Mouse (Mus musculus) lung, postnatal 4 days (tissue): ENCODE results near the gene Mmp2.
"Not testable (repeated sequence)": the region's sequence is repeated elsewhere in the genome, so short reads cannot be mapped to it uniquely, and the experiment has no call there.

Source experiments
- DNase-seq, 2 experiments: peaks; one replicate each; pipeline ENCODE4 v3.0.0; 2021

The Mmp2 gene

DNA sequence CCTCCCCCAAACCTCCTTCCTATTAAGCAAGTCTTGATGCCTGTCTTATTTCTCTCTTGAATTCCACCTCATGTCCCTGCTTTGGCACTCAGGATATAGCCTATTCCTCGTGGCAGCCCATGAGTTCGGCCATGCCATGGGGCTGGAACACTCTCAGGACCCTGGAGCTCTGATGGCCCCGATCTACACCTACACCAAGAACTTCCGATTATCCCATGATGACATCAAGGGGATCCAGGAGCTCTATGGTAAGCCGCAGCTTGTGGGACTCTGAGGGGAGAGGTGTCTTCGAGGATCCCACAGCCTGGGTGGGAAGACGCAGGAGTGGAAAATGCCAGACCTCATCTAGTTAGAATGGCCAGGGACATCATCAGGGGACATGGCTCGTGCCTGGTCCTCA lies 12.1 kb downstream of the Mmp2 start:
- peak in 1 of 2 experiments; percentile 2 for DNase-seq

DNA sequence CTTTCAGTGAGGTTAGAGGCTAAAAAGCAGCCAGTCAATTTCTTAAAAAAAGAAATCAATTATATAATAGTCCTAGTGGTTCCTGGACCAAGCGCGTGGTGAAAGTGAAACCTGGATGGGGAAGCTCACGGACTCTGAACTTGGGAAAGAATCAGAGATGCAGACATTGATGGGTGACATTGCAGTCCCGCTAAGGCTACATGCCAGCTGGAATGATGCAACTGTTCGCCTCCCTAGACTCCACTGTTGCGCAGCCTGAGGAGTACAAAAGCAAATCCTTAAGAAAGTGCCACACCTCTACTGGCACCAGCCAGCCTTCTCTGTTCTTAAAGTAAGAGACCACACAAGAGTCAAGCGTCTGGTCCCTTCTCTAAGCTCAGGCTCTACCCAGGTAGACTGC lies 12.8 kb downstream of the Mmp2 start:
- DNase-seq: peak; percentile 46 to 52

DNA sequence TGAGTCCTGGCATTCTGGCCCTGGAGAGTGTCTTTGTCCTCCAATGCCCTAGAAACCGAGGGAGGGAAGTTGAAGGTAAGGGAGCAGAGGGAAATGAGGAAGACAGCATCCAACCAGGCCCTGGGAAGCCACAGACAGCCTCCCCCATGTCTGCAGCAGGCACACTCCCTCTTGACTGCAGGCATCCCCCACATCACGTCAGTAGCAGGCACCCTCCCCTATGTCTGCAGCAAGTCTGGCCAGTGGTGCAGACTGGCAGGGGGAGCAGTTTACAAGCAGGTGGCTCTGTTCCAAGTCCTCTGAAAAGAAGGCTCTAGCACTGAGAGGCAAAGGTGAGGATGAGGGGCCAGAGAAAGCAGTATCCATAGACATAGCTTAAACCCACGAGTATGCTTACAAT lies 19.6 kb downstream of the Mmp2 start:
- DNase-seq: peak; percentile 43 to 68

DNA sequence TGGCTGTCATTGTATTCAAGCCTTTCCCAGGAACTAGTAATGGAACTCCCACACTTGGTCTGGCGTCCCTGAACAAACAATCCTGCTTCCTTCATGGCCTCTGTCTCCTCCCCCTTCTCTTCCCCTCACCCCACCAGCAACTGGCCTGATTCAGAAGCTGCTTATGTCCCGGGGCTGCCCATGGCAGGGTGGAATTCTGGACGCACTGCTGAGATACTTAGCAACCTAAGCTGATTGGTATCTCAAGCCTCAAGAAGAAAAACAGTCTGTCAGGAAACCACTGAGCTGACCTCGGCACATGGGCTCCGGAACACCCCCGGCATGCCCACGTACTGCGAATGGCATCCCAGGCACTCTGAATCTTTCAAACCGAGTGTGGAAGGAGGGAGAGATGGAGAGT lies 20.2 kb downstream of the Mmp2 start:
- peak; percentile 48 to 79 for DNase-seq

DNA sequence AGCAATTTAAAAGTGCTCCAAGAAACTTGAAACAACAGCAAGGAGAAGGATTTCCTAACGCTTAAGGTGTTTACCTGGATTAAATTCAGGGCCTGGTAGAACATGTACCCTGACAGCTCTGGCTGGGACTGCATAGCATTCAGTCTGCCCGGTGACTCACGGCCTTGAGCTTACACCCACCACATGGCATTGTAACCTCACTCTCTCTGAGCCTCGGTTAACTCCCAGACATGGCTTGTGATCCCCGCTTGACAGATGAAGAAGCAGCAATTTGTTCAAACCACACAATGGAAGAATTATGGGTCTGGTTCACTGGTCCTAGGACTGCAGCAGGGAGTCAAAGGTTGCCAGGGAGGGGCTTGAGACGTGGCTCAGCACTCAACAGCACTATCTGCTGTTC lies 22.2 kb downstream of the Mmp2 start:
- DNase-seq: no peak

DNA sequence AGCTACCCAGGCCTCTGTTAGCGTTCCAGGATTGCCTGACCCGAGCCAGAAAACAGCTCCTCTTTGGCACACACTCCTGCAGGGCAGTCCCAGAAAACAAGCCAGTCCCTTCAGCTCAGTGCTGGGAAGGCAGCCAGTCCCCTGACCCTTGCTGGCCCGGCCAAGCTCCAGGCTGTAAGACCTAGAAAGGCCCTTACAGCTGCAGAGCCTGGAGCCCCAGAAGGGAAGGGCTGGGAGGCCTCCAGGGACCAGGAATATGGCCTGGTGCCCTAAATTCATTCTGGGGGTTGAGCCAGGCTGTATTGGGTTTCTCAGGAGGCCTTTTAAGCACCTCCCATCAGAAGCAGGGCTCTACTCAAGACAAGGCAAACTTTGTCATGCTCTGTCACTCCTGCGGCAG lies 23.1 kb downstream of the Mmp2 start:
- DNase-seq: peak; percentile 82 to 94

DNA sequence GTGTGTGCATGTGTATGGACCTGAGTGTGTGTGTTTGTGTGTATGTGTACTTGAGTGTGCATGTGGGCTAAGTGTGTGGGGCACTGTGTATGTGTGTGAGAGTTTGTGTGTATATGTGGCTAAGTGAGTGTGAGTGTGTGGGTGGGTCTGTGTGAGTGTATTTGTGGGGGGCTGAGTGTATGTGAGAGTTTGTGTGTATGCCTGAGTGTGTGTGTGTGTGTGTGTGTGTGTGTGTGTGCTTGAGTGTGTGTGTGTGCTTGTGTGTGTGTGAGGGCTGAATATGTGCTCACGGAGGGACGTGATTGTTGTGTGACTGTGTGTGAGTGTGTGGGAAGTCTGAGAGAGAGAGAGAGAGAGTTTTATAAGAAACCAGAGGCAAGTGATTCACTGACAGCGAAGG lies 24.3 kb downstream of the Mmp2 start:
- DNase-seq: no peak

DNA sequence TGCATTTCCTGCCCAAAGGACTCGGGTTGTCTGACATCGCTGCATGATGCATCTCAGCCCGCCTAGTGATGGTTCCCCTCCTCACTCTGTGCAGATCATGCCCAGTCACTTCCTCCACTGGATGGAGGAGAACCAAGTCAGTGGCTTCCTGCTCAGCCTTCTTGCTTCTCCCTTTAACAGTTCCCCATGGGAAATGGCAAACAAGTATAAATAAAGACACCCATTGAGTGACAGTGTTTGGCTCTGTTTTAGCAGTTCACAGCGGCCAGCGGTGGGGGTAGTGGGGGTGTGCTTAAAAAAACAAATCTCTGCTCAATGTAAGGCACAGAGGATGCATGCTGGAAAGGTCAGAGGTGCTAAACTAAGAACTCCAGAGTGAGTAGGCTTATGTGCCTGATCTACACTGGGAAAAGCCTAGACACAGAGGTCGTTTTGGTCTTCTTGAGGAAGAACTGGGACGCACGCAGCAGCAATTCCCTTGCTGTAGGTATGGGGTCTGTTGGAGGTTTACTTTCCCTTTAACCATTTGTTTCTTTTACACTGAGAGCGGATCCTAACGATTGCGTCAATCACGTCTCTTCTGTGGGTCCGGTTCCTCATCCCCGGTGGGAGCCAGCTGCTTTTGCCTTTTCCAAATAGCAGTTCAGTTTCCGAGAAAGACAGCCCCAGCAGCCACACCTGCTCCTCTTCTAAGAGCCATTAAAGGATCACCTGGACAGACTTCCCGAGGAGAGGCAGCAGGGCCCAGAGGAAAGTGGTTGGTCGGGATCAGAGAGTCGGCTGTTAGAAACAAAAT lies 26.3 kb downstream of the Mmp2 start:
- DNase-seq: peak; percentile 45 to 53

DNA sequence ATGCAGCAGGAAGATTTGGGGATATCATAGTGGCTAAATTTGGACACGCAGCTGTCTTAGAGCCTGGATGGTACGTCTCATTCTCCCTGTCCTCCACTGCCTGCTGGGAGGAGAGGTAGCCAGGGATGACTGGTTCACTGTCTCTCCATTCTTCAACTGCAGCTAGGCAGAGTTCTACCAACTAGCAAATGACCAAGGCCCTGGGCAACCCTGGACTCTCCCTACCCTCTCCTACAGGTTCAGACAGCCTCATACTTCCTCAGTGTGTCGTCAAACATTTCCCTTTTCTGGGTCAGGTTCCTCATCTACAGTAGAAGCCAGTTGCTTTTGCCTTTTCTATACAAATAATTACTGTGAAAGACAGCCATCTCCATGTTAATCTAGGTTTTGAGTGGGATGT lies 27.6 kb downstream of the Mmp2 start:
- no peak for DNase-seq

DNA sequence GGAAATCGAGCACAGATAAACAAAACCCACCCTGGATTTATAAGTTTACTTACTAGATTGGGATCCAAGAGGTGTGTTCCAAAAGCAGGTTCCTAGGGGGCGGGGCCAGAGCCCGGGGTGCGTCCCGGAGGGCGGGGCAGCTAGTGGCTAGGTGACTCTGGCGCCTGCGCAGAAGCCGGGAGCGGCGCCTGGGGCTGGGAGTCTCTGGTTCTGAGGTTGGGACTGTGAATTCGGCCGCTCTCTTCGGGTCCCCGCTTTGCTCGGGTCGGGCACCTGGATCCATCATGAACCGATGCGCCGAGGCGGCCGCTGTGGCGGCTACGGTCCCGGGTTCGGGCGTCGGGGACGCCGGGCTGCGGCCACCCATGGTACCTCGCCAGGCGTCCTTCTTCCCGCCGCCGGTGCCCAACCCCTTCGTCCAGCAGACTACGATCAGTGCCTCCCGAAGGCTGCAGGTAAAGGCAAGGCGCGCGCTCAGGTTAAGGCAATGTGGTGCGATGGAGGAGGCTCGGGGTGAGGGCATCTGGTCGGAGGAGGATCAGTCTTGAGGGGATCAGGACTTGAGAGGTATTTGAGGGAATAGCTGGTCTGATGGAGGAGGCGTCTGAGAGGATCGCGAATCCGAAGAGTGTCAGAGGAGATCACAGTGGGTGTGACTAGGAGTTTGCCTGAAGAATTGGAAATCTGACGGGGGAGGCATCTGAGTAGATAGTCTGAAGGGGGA lies 28.2 kb downstream of the Mmp2 start, which contains the start of gene Lpcat2:
Gene Lpcat2 (plus strand): TSS at position 169 of the 724 bp plus-strand sequence.
- peak; percentile 83 for DNase-seq

DNA sequence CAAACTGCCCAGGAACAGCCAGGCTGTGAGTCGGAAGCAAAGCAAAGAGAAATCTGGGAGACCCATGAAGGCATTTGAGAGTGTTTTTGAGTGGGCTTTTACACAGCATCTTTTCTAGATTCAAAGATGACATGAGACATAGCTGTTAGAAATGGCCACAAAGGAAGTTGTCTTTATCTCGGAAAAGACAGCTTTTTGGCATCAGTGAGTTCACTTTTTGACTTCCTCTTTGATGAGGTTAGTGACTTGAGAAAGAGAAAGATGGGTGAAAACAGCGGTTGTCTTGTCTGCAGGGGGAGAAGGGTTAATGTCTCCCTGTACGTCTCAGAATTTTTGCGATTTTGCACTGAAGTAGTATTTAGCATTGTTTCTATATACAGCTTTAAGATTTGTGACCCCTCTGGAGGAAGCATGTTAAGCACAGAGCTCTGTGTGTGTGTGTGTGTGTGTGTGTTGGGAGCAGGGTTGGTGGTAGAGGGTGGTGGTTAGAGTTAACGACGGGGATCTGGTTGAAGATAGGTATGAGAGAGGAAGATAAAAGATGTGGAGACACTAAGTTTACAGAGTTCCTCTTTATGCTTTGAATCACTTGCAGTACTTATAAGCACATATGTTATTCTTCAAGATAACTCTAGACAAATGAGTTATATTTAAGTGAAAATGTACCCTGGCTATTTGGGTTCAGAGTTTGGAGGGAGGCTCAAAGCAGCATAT lies 29.3 kb downstream of the Mmp2 start:
- no peak for DNase-seq

DNA sequence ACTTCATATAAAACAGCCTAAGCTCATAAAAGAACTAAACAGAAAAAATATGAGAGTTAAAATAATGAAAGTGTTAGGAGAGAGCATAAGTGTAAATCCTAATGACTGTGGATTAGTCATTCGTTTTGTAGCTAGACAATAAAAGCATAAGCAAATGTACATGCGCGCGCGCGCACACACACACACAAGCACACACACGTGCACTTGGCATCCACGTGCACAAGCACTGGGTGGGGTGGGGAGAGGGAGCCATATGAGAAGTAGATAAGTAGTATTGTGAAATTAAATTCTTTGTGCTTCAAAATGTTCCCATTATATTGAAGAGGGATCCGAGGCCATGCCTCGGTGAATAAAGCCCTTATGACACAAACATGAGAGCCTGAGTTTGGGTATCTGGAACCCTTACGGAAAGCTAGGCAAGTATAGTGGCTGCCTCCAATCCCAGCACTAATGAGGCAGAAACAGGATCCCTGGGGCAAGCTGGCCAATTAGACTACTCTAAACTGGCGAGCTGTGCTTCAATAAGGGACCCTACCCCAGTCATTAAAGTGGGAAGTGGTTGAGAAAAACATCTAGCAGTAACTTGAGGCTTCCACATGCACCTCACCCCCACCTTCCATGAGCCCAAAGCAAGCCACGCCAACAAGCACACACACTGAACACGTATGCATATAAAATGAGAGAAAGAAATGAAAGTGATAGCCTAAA lies 31.5 kb downstream of the Mmp2 start:
- DNase-seq: no peak

DNA sequence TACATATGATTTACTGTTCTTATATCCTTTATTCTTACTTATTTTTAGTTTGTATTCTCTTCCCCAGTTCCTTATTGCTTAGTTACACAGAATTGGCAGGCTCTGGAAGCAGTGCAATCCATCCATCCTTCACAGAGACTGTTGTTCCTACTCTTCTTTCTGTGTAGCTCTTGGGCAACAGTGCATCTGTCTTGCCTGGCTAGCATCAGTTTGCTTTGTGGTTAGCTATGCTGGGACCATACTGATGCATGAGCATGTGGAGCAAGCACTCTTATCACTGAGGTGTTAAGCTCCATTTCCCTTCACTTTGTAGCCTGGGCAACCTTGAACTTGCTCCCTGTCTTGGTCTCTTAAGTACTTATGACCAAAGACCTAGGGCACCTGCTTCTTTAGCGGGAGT lies 34.9 kb downstream of the Mmp2 start:
- DNase-seq: no peak

DNA sequence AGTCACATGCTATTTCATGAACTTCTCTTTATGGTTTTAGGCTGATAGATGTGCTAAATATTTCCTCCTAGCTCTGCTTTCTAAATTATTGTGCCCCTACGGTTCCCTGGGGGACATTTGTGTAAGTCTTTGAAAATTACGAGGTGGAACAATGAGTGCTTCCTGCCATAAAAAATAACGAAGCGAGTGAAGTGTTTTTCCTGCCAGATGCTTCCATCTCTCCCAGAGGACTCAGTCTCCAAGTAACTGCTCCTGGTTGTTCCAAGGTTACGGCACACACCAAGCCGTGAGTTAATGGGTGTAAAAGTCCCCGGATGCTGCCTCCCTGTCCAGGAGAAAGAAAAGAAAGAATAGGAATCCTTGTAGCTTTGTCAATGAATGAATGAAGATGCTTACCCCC lies 43.2 kb downstream of the Mmp2 start:
- no peak for DNase-seq

DNA sequence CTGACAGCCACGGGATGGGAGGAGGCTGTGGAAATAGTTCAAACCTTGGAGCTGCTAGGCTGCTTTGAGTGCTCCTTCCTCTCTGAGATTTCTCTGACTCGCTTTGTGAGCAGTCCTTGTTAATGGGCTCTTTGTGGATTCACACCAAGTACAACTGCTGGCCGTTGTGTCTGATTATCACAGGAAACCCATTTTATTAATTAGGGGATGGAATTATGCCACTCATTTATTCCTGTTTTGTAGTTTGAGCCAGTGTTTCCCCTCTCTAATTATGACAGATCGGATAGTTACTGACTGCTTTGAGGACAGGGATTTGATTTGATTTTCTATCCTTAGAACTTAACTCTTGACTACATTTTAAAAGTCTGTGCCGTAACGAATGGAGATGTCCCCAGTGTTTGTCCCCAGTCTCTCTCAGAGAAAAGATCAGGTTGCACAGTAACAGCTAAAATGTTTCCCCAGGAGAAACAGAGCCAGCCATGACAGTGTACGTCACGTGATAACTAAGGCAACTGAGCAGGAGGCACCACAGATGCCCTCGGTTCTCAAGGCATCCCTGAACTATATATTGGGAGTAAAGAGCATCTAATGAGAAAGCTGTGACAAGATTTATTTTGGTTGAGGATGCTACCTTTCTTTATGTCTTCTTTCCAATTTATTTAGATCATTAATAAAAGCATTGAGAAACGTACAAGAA lies 45.1 kb downstream of the Mmp2 start:
- no peak for DNase-seq

DNA sequence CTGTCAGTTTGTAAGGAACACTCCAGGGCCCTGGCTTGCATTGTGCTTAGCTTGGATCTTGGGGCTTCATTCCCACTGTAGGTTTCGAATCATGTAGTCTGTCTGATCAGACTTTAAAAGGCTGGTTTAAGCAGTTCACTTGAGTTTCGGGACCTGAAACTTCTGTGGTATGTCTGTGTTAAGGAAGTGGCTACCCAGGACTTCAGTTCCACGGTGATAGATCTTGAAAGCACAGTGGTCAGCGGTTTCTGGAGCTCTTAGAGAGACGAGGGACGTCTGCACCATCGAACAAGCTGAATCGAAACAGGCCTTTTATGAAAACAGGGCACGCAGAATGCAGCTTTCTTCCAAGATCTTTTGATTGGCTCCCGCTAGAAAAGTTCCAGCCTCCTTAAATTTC lies 48.7 kb downstream of the Mmp2 start:
- DNase-seq: no peak

DNA sequence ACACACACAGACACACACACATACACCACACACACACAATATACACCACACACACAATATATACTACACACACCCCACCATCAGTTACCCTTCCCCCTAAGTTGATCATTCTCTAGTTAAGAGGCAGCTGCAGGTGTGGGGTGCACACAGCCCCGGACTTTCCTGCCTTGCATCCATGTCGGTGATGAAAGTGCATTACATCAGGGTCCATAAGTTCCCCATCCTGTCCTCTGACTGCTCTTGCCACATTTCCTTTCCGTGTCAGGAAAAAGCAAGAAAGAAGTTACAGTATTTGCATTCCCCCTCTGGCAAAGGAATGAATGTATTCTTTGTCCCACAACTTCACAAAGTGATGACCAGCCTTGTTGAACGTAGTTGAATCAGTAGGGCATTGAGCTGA lies 54.2 kb downstream of the Mmp2 start:
- DNase-seq: no peak

DNA sequence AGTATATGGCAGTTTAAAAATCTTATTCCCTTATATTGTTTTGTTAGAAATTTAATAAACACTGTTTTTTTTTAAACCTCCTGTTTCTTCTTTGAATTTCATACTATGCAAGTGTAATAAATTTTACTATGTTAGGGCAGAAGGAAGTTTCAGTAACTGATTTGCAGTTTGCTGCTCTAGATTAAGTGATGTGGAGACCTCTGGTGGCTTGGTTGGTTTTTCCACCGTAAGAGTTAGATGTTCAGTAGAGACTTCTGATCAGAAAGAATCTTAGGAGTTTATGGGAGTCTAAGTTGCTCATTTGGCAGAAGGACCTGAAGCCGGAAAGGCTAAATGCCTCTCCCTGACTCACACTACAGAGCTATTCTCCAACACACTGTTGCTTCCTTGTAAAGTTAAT lies 56.7 kb downstream of the Mmp2 start:
- peak in 1 of 2 experiments; percentile 35 for DNase-seq

DNA sequence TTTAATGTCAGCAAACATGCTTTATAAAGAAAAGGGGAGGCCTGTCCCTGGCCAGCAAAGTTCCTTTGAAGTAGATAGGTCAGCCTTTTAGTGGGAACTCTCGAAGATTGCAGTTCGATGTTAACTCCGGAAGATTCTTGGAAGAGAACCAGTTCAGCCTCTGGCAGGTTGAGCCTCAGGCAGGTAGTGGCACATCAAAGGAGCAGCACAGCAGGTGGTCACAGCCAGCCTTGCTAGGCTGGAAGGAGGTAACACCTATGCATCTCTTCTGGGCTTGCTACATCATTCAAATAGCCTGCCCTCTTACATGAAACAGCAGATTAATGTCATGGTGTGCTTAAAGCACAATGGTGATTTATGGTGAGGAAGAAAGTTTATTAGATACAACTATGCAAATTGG lies 65.1 kb downstream of the Mmp2 start:
- not testable (repeated sequence) for DNase-seq

DNA sequence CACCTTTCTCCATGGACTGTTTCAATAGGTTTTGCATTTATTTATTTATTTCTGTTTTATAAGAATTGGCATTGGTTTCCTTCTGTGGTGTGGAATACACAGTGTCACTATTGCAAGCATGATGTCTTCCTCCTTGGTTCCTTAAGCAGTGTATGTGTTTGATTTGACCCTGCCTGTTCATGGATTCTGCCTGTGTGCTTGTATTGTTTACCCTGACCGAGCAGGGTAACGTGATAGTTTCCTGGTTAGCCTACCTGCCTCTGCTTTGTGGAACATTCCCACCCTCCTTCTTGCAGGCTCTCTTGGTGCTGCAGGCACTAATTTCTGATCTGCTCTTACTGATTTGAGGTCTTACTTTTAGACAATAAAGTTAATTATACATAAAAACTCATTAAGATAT lies 66.8 kb downstream of the Mmp2 start:
- no peak for DNase-seq

DNA sequence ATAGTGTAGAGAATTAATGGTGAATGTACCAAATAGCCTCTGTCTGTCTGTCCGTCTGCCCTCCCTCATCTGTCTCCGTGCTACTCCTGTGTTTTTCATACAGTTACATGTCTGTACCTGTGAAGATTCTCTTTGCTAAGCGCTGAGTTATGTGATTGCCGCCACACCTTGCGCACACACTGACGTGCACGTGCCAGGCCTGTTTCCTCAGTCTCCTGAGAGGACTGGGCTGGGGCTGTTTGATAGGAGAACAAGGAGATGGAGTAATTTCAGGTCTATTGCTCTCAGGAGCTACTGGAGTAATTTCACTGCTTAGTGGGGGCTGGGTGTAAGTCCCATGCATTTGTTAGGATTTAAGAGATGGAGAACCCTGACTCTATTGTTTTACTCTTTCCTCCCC lies 68.0 kb downstream of the Mmp2 start:
- no peak for DNase-seq

DNA sequence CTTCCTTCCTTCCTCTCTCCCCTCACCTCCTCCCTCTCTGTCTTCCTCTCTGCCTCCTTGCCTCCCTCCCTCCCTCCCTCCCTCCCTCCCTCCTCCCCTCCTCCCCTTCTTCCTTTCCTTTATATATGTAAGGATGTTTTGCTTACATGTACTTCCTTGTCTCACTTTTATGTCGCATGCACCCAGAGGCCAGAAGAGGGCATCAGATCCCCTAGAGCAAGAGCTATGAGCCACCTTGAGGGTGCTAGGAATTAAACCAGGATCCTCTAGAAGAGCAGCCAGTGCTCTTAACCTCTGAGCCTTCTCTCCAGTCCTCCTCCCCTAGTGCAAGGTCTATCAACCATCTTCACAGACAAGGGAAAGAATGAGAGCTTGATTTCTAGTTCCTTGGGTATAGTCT lies 69.0 kb downstream of the Mmp2 start:
- DNase-seq: no peak

DNA sequence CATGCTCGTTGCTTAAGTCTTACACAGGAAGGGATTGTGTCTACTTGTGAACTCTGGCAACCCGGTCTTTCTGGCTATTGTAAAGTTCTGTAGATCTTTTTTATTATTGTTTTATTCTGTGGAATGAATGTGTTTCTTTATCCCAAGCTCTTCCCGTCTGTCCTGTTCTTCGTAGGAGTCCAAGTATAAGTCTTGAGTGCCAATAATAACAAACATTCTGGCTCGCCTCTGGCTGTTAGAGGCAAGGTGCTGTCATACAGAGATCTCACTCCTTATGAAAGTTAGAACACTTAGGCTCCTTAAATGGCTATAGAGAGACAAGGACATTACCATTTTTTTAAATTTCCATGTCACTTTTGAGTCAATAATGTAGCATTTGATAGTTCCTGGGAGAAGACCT lies 69.5 kb downstream of the Mmp2 start:
- DNase-seq: no peak
